Mouse (Mus musculus) cortical plate, adult 2 months (tissue): ENCODE data around the gene Rnf8. TPM values are rescaled to one million over a fixed set of nuclear protein-coding genes. Genes with fewer than 3 reads are reported as not detected.

Experiments used
- H3K27ac ChIP-seq: fragments of 200-500 bp; 2 replicates; pipeline ENCODE4 v1.5.1; 2012; ENCODE audit warnings: low read length, control low read depth, inconsistent platforms; ENCODE audit not compliant: insufficient read depth
- H3K4me1 ChIP-seq: fragments of 200-500 bp; 2 replicates; pipeline ENCODE4 v1.6.1; 2011; ENCODE audit warnings: low read length; ENCODE audit not compliant: control insufficient read depth, insufficient read depth
- H3K4me3 ChIP-seq: fragments of 200-500 bp; 2 replicates; pipeline ENCODE4 v1.5.1; 2011; ENCODE audit warnings: mild to moderate bottlenecking, low read length, control low read depth; ENCODE audit not compliant: insufficient read depth
- CTCF ChIP-seq: fragments of 200-500 bp; IDR thresholded peaks from 2 replicates; pipeline ENCODE4 v1.5.1; 2011; ENCODE audit warnings: mild to moderate bottlenecking, control low read depth, low read length; ENCODE audit not compliant: insufficient read depth; ENCODE audit errors: extremely low read depth
- POLR2A ChIP-seq: fragments of 200-500 bp; IDR thresholded peaks from 2 replicates; pipeline ENCODE4 v1.6.1; 2011; ENCODE audit warnings: mild to moderate bottlenecking, low read length, control low read depth; ENCODE audit not compliant: insufficient read depth; ENCODE audit errors: extremely low read depth
- polyA plus RNA-seq: library from polyadenylated mRNA; depleted of rRNA; stranded (reverse); fragments of >200 nt; gene quantifications from 2 replicates; pipeline ENCODE4 v1.2.3, GENCODE M21; 2012

The Rnf8 gene
- polyA plus RNA-seq, 1 experiment: 60.3 TPM

GRCm38 (mm10) chr17:29678526-29678925 lies 63.9 kb downstream of the Rnf8 start:
- Histone ChIP-seq H3K27ac (no peak overlapping the region), H3K4me1 (peaks cover 2% of the 10 kb centered on the region; the same call in 1 of the 2 replicates), H3K4me3 (no peak overlapping the region)
- TF ChIP-seq CTCF (no peak), POLR2A (no peak)

DNA sequence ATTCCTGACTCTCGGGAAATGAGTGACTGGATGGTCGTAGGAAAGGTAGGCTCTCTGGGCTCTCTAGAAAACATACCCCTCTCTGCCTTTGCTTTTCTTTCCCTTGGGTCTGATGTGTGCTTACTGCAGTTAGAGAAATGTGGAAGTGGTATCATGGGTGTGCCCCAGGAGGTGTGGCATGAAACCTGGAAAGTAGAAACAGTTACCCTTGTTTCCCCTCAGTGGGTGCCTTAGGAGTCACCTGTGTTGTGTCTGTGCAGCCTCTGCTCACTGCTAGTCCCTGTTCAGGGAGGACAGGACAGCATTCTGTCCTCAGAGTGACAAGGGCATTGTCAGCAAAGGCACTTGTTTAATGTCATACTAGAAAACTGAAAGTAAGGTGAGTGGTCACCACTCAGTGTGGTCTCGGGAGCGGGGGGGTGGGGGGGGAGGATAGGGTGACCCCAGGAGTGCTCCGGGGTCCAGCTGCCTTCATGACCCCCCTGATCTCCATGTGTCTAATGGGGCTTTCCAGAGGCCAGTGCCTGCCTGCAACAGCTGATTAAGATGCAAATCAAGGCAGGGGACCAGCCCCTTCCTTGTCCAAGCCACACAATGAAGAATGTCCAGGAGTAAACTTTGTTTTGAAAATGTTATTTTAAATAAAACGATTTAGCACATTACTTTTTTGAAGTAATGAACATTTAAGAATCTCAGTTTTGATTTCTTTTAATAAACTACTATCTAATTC lies 64.6 kb downstream of the Rnf8 start:
- no peak overlapping the region for H3K27ac ChIP-seq
- H3K4me3 ChIP-seq: no peak overlapping the region
- TF ChIP-seq POLR2A: no peak
- TF ChIP-seq CTCF: no peak
- H3K4me1 ChIP-seq: peaks cover 2% of the 10 kb centered on the region; the same call in 1 of the 2 replicates

- H3K4me3 ChIP-seq: no peak overlapping the region
- H3K27ac ChIP-seq: no peak overlapping the region
- peaks cover 2% of the 10 kb centered on the region; the same call in 1 of the 2 replicates for H3K4me1 ChIP-seq
- TF ChIP-seq POLR2A: no peak
- no peak for TF ChIP-seq CTCF
Measured at GRCm38 (mm10) chr17:29680174-29680573, 65.6 kb downstream of the Rnf8 start.

- H3K4me3 ChIP-seq: no peak overlapping the region
- peaks cover 2% of the 10 kb centered on the region; the same call in 1 of the 2 replicates for H3K4me1 ChIP-seq
- no peak overlapping the region for H3K27ac ChIP-seq
- no peak for TF ChIP-seq CTCF
- TF ChIP-seq POLR2A: no peak
Measured at GRCm38 (mm10) chr17:29680921-29681320, 66.3 kb downstream of the Rnf8 start.

- Histone ChIP-seq H3K27ac (no peak overlapping the region), H3K4me1 (peaks cover 2% of the 10 kb centered on the region; the same call in 1 of the 2 replicates), H3K4me3 (no peak overlapping the region)
- TF ChIP-seq POLR2A: no peak
- TF ChIP-seq CTCF: no peak
Measured at GRCm38 (mm10) chr17:29681669-29682068, 67.1 kb downstream of the Rnf8 start.

- Histone ChIP-seq H3K4me1 (peaks cover 2% of the 10 kb centered on the region; the same call in 1 of the 2 replicates), H3K27ac (no peak overlapping the region), H3K4me3 (no peak overlapping the region)
- TF ChIP-seq CTCF (no peak), POLR2A (no peak)
Measured at GRCm38 (mm10) chr17:29682261-29682660, 67.7 kb downstream of the Rnf8 start.

DNA sequence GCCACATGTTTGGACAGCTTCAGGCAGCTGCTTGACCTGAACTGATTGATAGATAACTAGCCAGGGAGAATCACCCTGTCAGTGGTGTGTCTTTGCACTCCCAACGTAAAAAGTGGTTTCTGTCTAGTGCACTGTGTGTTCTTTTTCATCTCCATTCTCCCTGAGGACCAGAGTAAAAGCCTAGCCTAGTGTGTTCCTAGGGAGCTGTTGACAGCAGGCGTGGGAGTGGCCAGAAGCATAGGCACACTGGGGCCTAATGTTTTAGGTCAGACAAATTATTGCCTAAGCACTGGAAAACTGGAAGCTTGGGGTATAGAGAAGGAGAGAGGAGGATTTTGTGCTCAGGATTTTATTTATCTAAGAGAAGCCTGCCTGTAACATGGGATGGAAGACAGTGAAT lies 68.5 kb downstream of the Rnf8 start:
- no peak overlapping the region for H3K27ac ChIP-seq
- H3K4me3 ChIP-seq: no peak overlapping the region
- H3K4me1 ChIP-seq: peaks cover 4% of the 10 kb centered on the region
- TF ChIP-seq POLR2A: no peak
- TF ChIP-seq CTCF: no peak

DNA sequence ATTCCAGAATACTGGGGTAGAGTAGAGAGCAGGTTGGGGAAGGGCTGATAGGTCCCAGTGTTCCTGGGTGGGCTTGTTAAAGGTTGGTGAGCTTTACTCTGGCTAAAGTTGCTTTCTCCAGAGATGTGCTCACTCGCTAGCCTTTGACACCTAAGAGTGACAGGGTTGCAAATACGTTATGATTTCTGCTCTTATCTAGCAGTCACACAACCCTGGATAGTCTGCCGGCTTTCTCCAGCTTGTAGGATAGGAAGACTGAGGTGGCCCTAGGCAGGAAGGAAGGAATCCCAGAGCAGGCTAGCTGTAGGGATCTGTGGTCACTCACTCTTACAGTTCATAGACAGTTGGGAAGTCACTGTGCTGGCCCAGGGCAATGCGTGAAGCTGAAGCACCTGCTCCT lies 69.7 kb downstream of the Rnf8 start:
- H3K4me3 ChIP-seq: no peak overlapping the region
- peaks cover 5% of the 10 kb centered on the region for H3K4me1 ChIP-seq
- TF ChIP-seq POLR2A (no peak), CTCF (no peak)
- no peak overlapping the region for H3K27ac ChIP-seq

DNA sequence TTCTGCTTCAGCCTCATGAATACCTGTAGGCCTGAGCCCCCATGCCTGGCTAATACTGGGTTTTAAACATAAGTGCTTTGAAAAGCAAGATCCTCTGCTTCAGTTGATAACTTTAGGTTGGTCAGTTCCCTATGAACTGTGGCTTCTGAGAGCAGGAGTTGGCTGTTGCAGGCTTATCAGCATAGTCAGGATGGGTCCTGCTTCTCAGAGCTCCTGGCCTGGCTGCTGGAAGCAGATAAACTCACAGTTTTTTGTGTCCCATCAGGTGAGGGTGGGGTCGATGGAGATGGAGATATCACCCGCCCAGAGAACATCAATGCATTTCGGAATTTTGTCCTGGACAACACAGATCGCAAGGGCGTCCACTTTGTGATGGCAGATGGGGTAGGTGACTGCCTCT lies 72.2 kb downstream of the Rnf8 start:
- peaks cover 3% of the 10 kb centered on the region; the same call in 1 of the 2 replicates for H3K4me1 ChIP-seq
- TF ChIP-seq CTCF: no peak
- TF ChIP-seq POLR2A: no peak
- no peak overlapping the region for H3K4me3 ChIP-seq
- H3K27ac ChIP-seq: no peak overlapping the region

- Histone ChIP-seq H3K4me3 (no peak overlapping the region), H3K27ac (no peak overlapping the region), H3K4me1 (peaks cover 3% of the 10 kb centered on the region; the same call in 1 of the 2 replicates)
- TF ChIP-seq POLR2A (no peak), CTCF (no peak)
Measured at GRCm38 (mm10) chr17:29687373-29687772, 72.8 kb downstream of the Rnf8 start.
